Mouse (Mus musculus): ENCODE data around the gene Tuba8. TPM values are rescaled to one million over a fixed set of nuclear protein-coding genes. Genes with fewer than 3 reads are reported as not detected.

The Tuba8 gene
- total and polyA plus RNA-seq, 3 experiments: 1.4 to 1.6 TPM; not detected in 1

- Histone ChIP-seq H3K9me3 (replicated peaks; ENCODE audit: insufficient read depth, low read length) (no peaks in the 10 kb centered on the region), H3K9ac (ENCODE audit: control insufficient read depth, low read depth, low read length, poor library complexity, severe bottlenecking) (no peak overlapping the region), H3K27me3 (ENCODE audit: control insufficient read depth in 1 of 2, insufficient read depth in 2 of 2, low read length in 2 of 2) (no peaks in the 10 kb centered on the region; a peak in 1 of 4 replicates), H3K4me3 (ENCODE audit: control insufficient read depth in 1 of 2, insufficient read depth in 1 of 2, low read depth in 2 of 2, low read length in 2 of 2) (no peak overlapping the region), H3K79me2 (ENCODE audit: control insufficient read depth, insufficient read depth, low read length, poor library complexity) (no peaks in the 10 kb centered on the region), H3K27ac (ENCODE audit: control insufficient read depth, low read depth, low read length) (no peak overlapping the region), H3K4me1 (ENCODE audit: control insufficient read depth in 1 of 2, insufficient read depth in 2 of 2, low read length in 2 of 2) (peaks cover 6 to 22% of the 10 kb centered on the region in 2 experiments; a peak in 3 of 4 replicates), H3K36me3 (ENCODE audit: control insufficient read depth in 1 of 2, insufficient read depth in 2 of 2, low read length in 2 of 2) (peaks cover 0 to 14% of the 10 kb centered on the region in 2 experiments; a peak in 2 of 4 replicates)
- no peak for TF ChIP-seq MEF2A (IDR thresholded peaks at IDR 0.05; ENCODE audit: extremely low read depth, insufficient replicate concordance, low read depth, low read length, poor library complexity, severe bottlenecking)
- no peak for TF ChIP-seq USF1 (IDR thresholded peaks at IDR 0.05; ENCODE audit: low read depth, low read length)
- no peak for TF ChIP-seq BHLHE40 (IDR thresholded peaks at IDR 0.05; ENCODE audit: borderline replicate concordance, low read depth, low read length)
- TF ChIP-seq GATA1 (IDR thresholded peaks at IDR 0.05; ENCODE audit: low read depth, low read length): no peak
- TF ChIP-seq SIN3A (IDR thresholded peaks at IDR 0.05; ENCODE audit: low read length): no peak
- TF ChIP-seq MYC (IDR thresholded peaks at IDR 0.05; ENCODE audit: low read depth, low read length): no peak
- no peak for TF ChIP-seq MXI1 (IDR thresholded peaks at IDR 0.05; ENCODE audit: low read depth, low read length)
- no peak for TF ChIP-seq KAT2A (conservative IDR thresholded peaks at IDR 0.05; ENCODE audit: low read depth, low read length)
- TF ChIP-seq POLR2A (IDR thresholded peaks at IDR 0.05; ENCODE audit: control insufficient read depth in 1 of 2, insufficient read depth in 1 of 2, low read depth in 1 of 2, low read length in 2 of 2, poor library complexity in 1 of 2): no peak
- no peak for TF ChIP-seq CHD1 (IDR thresholded peaks at IDR 0.05; ENCODE audit: low read depth, low read length)
- DNase-seq (ENCODE audit: low read depth, low spot score): no peak
Measured at GRCm38 (mm10) chr6:121177118-121177708, 33.3 kb upstream of the Tuba8 start.

GRCm38 (mm10) chr6:121178700-121179358 is 31.7 kb upstream of the Tuba8 start:
- no peaks in the 10 kb centered on the region; the same call in 1 of the 2 replicates for H3K79me2 ChIP-seq (ENCODE audit: control insufficient read depth, insufficient read depth, low read length, poor library complexity)
- H3K9ac ChIP-seq (ENCODE audit: control insufficient read depth, low read depth, low read length, poor library complexity, severe bottlenecking): 0 out of 2 replicates have a peak overlapping the region, but pooled peaks have one; percentile 15
- TF ChIP-seq HCFC1 (IDR thresholded peaks at IDR 0.05; ENCODE audit: low read depth, low read length): 0 out of 2 replicates have a peak, but pooled peaks have one; percentile 21
- TF ChIP-seq MYC (IDR thresholded peaks at IDR 0.05; ENCODE audit: low read depth, low read length): peak; percentile 81
- TF ChIP-seq JUND (IDR thresholded peaks at IDR 0.05; ENCODE audit: low read depth, low read length): peak; percentile 33; the same call in 1 of the 2 replicates
- TF ChIP-seq SMC3 (IDR thresholded peaks at IDR 0.05; ENCODE audit: low read depth, low read length): peak; percentile 95
- TF ChIP-seq MYB (IDR thresholded peaks at IDR 0.05; ENCODE audit: low read depth, low read length): no peak
- no peak for TF ChIP-seq CHD2 (IDR thresholded peaks at IDR 0.05; ENCODE audit: low read length)
- TF ChIP-seq CTCF (IDR thresholded peaks at IDR 0.05 in 2 of 3, conservative IDR thresholded peaks at IDR 0.05 in 1 of 3; ENCODE audit: control insufficient read depth in 1 of 3, insufficient read depth in 1 of 3, low read depth in 2 of 3, low read length in 3 of 3, poor library complexity in 1 of 3, severe bottlenecking in 1 of 3): peak; percentile 34 to 89 (median 66)
- peak; percentile 95 for TF ChIP-seq ZC3H11A (IDR thresholded peaks at IDR 0.05; ENCODE audit: low read depth, low read length)
- peak; percentile 93 for TF ChIP-seq RAD21 (IDR thresholded peaks at IDR 0.05; ENCODE audit: low read depth, low read length)
- peak; percentile 54; the same call in 1 of the 2 replicates for TF ChIP-seq SIN3A (IDR thresholded peaks at IDR 0.05; ENCODE audit: low read length)
- peak; percentile 69; the same call in 1 of the 2 replicates for TF ChIP-seq MAZ (IDR thresholded peaks at IDR 0.05; ENCODE audit: low read depth, low read length)
- no peak for TF ChIP-seq BHLHE40 (IDR thresholded peaks at IDR 0.05; ENCODE audit: borderline replicate concordance, low read depth, low read length)
- TF ChIP-seq ZNF384 (IDR thresholded peaks at IDR 0.05; ENCODE audit: low read depth, low read length): peak; percentile 85
- no peak for TF ChIP-seq USF2 (IDR thresholded peaks at IDR 0.05; ENCODE audit: borderline replicate concordance in 1 of 2, insufficient read depth in 1 of 2, low read depth in 1 of 2, low read length in 2 of 2)
- DNase-seq (ENCODE audit: low read depth, low spot score): peak; percentile 75
- H3K4me3 ChIP-seq (ENCODE audit: control insufficient read depth in 1 of 2, insufficient read depth in 1 of 2, low read depth in 2 of 2, low read length in 2 of 2): peak overlapping the region; percentile 32 to 34; a peak in 3 of 4 replicates
- no peak overlapping the region for H3K27ac ChIP-seq (ENCODE audit: control insufficient read depth, low read depth, low read length)
- no peaks in the 10 kb centered on the region for H3K9me3 ChIP-seq (replicated peaks; ENCODE audit: insufficient read depth, low read length)
- H3K4me1 ChIP-seq (ENCODE audit: control insufficient read depth in 1 of 2, insufficient read depth in 2 of 2, low read length in 2 of 2): peaks cover 6 to 22% of the 10 kb centered on the region in 2 experiments
- H3K27me3 ChIP-seq (ENCODE audit: control insufficient read depth in 1 of 2, insufficient read depth in 2 of 2, low read length in 2 of 2): no peaks in the 10 kb centered on the region; a peak in 1 of 4 replicates
- H3K36me3 ChIP-seq (ENCODE audit: control insufficient read depth in 1 of 2, insufficient read depth in 2 of 2, low read length in 2 of 2): peaks cover 0 to 17% of the 10 kb centered on the region in 2 experiments; a peak in 2 of 4 replicates

Data from MEL (cell line).